In genomic region chr16:33988358-33989012, GRCm38 (mm10) we compare ENCODE assay signal across 10 mouse cellular contexts. TPM values are rescaled to one million over a fixed set of nuclear protein-coding genes. Genes with fewer than 3 reads are reported as not detected.
DNase-seq lines count a peak whose midpoint lies in the region; ATAC-seq lines count a peak whose summit lies in the region.
"Had no signal": no experiment of that assay in that cellular context is flagged by ENCODE, and none has a peak within 500 bp of the region (broad histone marks: within the 10 kb centered on the region; RNA-seq: fewer than 3 reads in every experiment).

No protein-coding gene starts in this region.

- no peaks in the 10 kb centered on the region for H3K9me3 ChIP-seq in midbrain, embryonic 10.5 days (replicated peaks)
- no peaks in the 10 kb centered on the region for H3K9me3 ChIP-seq in midbrain, embryonic 16.5 days (replicated peaks; ENCODE audit: control insufficient read depth, low read length, poor library complexity, severe bottlenecking)
- H3K9me3 ChIP-seq: heart, embryonic 15.5 days; neural tube, embryonic 13.5 days had no signal

- no peaks in the 10 kb centered on the region for H3K36me3 ChIP-seq in midbrain, embryonic 10.5 days
- H3K36me3 ChIP-seq in midbrain, embryonic 16.5 days (ENCODE audit: control insufficient read depth, insufficient read depth, low read length), result no peaks in the 10 kb centered on the region
- H3K36me3 ChIP-seq: heart, embryonic 15.5 days had no signal

- H3K4me2 ChIP-seq in midbrain, embryonic 16.5 days (ENCODE audit: low read length), result no peak overlapping the region
- H3K4me2 ChIP-seq: heart, embryonic 15.5 days; neural tube, embryonic 13.5 days had no signal

- no peaks in the 10 kb centered on the region for H3K27me3 ChIP-seq in midbrain, embryonic 10.5 days (ENCODE audit: low read depth, poor library complexity, severe bottlenecking)
- no peaks in the 10 kb centered on the region for H3K27me3 ChIP-seq in midbrain, embryonic 16.5 days (ENCODE audit: control insufficient read depth, insufficient read depth, low read depth, low read length)
- H3K27me3 ChIP-seq: heart, embryonic 15.5 days; neural tube, embryonic 13.5 days had no signal

- H3K4me1 ChIP-seq in midbrain, embryonic 10.5 days, result peaks cover 6% of the 10 kb centered on the region
- H3K4me1 ChIP-seq in midbrain, embryonic 16.5 days (ENCODE audit: control insufficient read depth, insufficient read depth, low read length), result no peaks in the 10 kb centered on the region
- H3K4me1 ChIP-seq: heart, embryonic 15.5 days; neural tube, embryonic 13.5 days had no signal

- DNase-seq in midbrain, embryonic 10.5 days (ENCODE audit: low spot score), result peak; percentile 48
- peak; percentile 40 for DNase-seq in MEL-GATA-1-ER (ENCODE audit: extremely low read depth, low read depth)
- DNase-seq in c-Kit-positive CD71-negative TER-119-negative erythroid progenitor cells, embryonic 14.5 days (ENCODE audit: low read depth), result peak; percentile 50
- peak; percentile 68 to 73 for DNase-seq in kidney, postnatal 4 days
- DNase-seq in natural killer cell, adult 2 months (ENCODE audit: low spot score in 2 of 2), result peak; percentile 27 to 59
- no peak for DNase-seq in testis, postnatal 14 days (ENCODE audit: low spot score)

- H3K9ac ChIP-seq in midbrain, embryonic 16.5 days (ENCODE audit: low read depth, low read length), result no peak overlapping the region
- H3K9ac ChIP-seq: heart, embryonic 15.5 days; neural tube, embryonic 13.5 days had no signal

- H3K27ac ChIP-seq in midbrain, embryonic 10.5 days (replicated peaks), result no peak overlapping the region
- no peak overlapping the region for H3K27ac ChIP-seq in midbrain, embryonic 16.5 days (ENCODE audit: low read length)
- H3K27ac ChIP-seq: heart, embryonic 15.5 days; neural tube, embryonic 13.5 days had no signal

- 66% methylated on average over 17 of the region's 17 CpGs for WGBS in midbrain, embryonic 10.5 days
- 63% methylated on average over 17 of the region's 17 CpGs for WGBS in midbrain, embryonic 16.5 days

- no peak for ATAC-seq in midbrain, embryonic 16.5 days
- peak; percentile 71 for ATAC-seq in granulocyte monocyte progenitor cell, adult 5-6 weeks (replicated peaks; ENCODE audit: poor library complexity, severe bottlenecking)

- no peak overlapping the region for H3K4me3 ChIP-seq in midbrain, embryonic 10.5 days
- no peak overlapping the region for H3K4me3 ChIP-seq in midbrain, embryonic 16.5 days (ENCODE audit: low read depth, low read length)
- H3K4me3 ChIP-seq: heart, embryonic 15.5 days; neural tube, embryonic 13.5 days had no signal

RNA-seq across cellular contexts. Expression of gene Umps, which starts 21.6 kb away (rescaled TPM):
- polyA plus RNA-seq in midbrain, embryonic 10.5 days (2016; fragmentation: Nextera tagmentation; extraction: Ambion mirVana), result 82.5 and 95.8 TPM in 2 replicates
- polyA plus RNA-seq in midbrain, embryonic 16.5 days (2015; fragmentation: Nextera tagmentation; extraction: Ambion mirVana), result 23.5 and 24.1 TPM in 2 replicates
- 69.3 and 73.3 TPM in 2 replicates for total RNA-seq in granulocyte monocyte progenitor cell, adult 5-6 weeks (2014; fragmentation: Nextera tagmentation)
- 129 and 134 TPM in 2 replicates for total RNA-seq in granulocyte monocyte progenitor cell, adult 5-6 weeks (2017)
